Mouse (Mus musculus) heart, embryonic 16.5 days (tissue): ENCODE measurements around the gene Mrs2. TPM values are rescaled to one million over a fixed set of nuclear protein-coding genes. Genes with fewer than 3 reads are reported as not detected.

Experiments used
- ATAC-seq: fragments of 200-750 bp; cut with Nextera tagmentation; replicated peaks from 2 replicates; pipeline ENCODE4 v1.8.0; 2017; ENCODE audit warnings: moderate number of reproducible peaks; ENCODE audit not compliant: insufficient read depth, low FRiP score; ENCODE audit errors: extremely low read depth
- H3K27ac ChIP-seq: fragments of 300-500 bp; sonication (generic); 2 replicates; pipeline ENCODE4 v1.5.1; 2014; ENCODE audit warnings: mild to moderate bottlenecking, low read length, control low read depth, moderate library complexity
- H3K27me3 ChIP-seq: fragments of 300-500 bp; sonication (generic); 2 replicates; pipeline ENCODE4 v1.6.1; 2014; ENCODE audit warnings: low read length, mixed read lengths; ENCODE audit not compliant: control insufficient read depth, insufficient read depth
- H3K36me3 ChIP-seq: fragments of 300-500 bp; sonication (generic); 2 replicates; pipeline ENCODE4 v1.6.1; 2014; ENCODE audit not compliant: control insufficient read depth, insufficient read depth
- H3K4me1 ChIP-seq: fragments of 300-500 bp; sonication (generic); 2 replicates; pipeline ENCODE4 v1.6.1; 2014; ENCODE audit warnings: low read length, mixed read lengths; ENCODE audit not compliant: control insufficient read depth, insufficient read depth
- H3K4me2 ChIP-seq: fragments of 300-500 bp; sonication (generic); 2 replicates; pipeline ENCODE4 v1.6.1; 2014; ENCODE audit warnings: low read depth, mild to moderate bottlenecking, control low read depth, low read length
- H3K4me3 ChIP-seq: fragments of 300-500 bp; sonication (generic); 2 replicates; pipeline ENCODE4 v1.5.1; 2014; ENCODE audit warnings: mild to moderate bottlenecking, control low read depth, low read length
- H3K9ac ChIP-seq: fragments of 300-500 bp; sonication (generic); 2 replicates; pipeline ENCODE4 v1.6.1; 2014; ENCODE audit warnings: low read length, control low read depth
- H3K9me3 ChIP-seq: fragments of 300-500 bp; sonication (generic); replicated peaks from 2 replicates; pipeline ENCODE4 v1.6.1; 2016; ENCODE audit warnings: low read length; ENCODE audit not compliant: control insufficient read depth
- WGBS: fragments of 180-500 bp; shearing (Covaris S2); extraction: QIAGEN DNeasy Blood & Tissue Kit; methylation state at CpG from one replicate; pipeline ENCODE4 v1.1.7; 2014; 5-methylcytosine and 5-hydroxymethylcytosine counted together
- polyA plus RNA-seq: library from polyadenylated mRNA; unstranded; fragments of >200 nt; fragmentation: Nextera tagmentation; extraction: Ambion mirVana; gene quantifications from 2 replicates; pipeline ENCODE4 v1.2.1, GENCODE M21; 2015

Mrs2 gene
- polyA plus RNA-seq, 1 experiment from 2014 or later: 15.8 TPM

- Histone ChIP-seq H3K4me3 (no peak overlapping the region), H3K9me3 (no peaks in the 10 kb centered on the region), H3K36me3 (no peaks in the 10 kb centered on the region), H3K4me2 (no peak overlapping the region), H3K9ac (no peak overlapping the region), H3K27ac (no peak overlapping the region), H3K27me3 (no peaks in the 10 kb centered on the region; the same call in 1 of the 2 replicates), H3K4me1 (no peaks in the 10 kb centered on the region)
- no peak for ATAC-seq
- 35% methylated on average over 4 of the region's 4 CpGs for WGBS
These were observed 74.6 kb downstream of the Mrs2 start for GRCm38 (mm10) chr13:24945567-24945966.

- H3K27me3 ChIP-seq: no peaks in the 10 kb centered on the region; the same call in 1 of the 2 replicates
- 53% methylated on average over 8 of the region's 8 CpGs for WGBS
These were observed 76.9 kb downstream of the Mrs2 start for GRCm38 (mm10) chr13:24943303-24943702.

GRCm38 (mm10) chr13:24942512-24943282, 77.5 kb downstream of the Mrs2 start, which contains the start of gene Gpld1:
TSS of gene Gpld1 (plus strand) at chr13:24943152.
- no peaks in the 10 kb centered on the region for H3K9me3 ChIP-seq
- ATAC-seq: no peak
- no peaks in the 10 kb centered on the region; the same call in 1 of the 2 replicates for H3K27me3 ChIP-seq
- no peak within 1 kb of the TSS for H3K4me3 ChIP-seq
- H3K4me1 ChIP-seq: peaks cover 10% of the 10 kb centered on the region
- H3K9ac ChIP-seq: no peak within 1 kb of the TSS
- 61% methylated on average over 17 of the region's 17 CpGs for WGBS
- no peak within 1 kb of the TSS for H3K4me2 ChIP-seq
- H3K36me3 ChIP-seq: no peaks in the 10 kb centered on the region
- H3K27ac ChIP-seq: no peak within 1 kb of the TSS

More at GRCm38 (mm10) chr13:24943303-24943702, 76.9 kb downstream of the Mrs2 start:
- Histone ChIP-seq H3K9me3 (no peaks in the 10 kb centered on the region), H3K4me3 (no peak overlapping the region), H3K4me2 (no peak overlapping the region), H3K4me1 (peaks cover 4% of the 10 kb centered on the region), H3K36me3 (no peaks in the 10 kb centered on the region), H3K9ac (no peak overlapping the region), H3K27ac (no peak overlapping the region)
- ATAC-seq: no peak

GRCm38 (mm10) chr13:24939472-24939871, 80.7 kb downstream of the Mrs2 start:
- H3K27ac ChIP-seq: no peak overlapping the region
- H3K9me3 ChIP-seq: no peaks in the 10 kb centered on the region
- H3K36me3 ChIP-seq: no peaks in the 10 kb centered on the region
- no peak overlapping the region for H3K4me3 ChIP-seq
- WGBS: 80% methylated on average over 9 of the region's 9 CpGs
- H3K9ac ChIP-seq: no peak overlapping the region
- no peak overlapping the region for H3K4me2 ChIP-seq
- H3K27me3 ChIP-seq: no peaks in the 10 kb centered on the region; the same call in 1 of the 2 replicates
- ATAC-seq: no peak
- peaks cover 12% of the 10 kb centered on the region for H3K4me1 ChIP-seq

- no peaks in the 10 kb centered on the region for H3K36me3 ChIP-seq
- no peak overlapping the region for H3K9ac ChIP-seq
- H3K9me3 ChIP-seq: no peaks in the 10 kb centered on the region
- WGBS: 16% methylated on average over 9 of the region's 9 CpGs
- H3K4me2 ChIP-seq: peak overlapping the region; percentile 18; the same call in 1 of the 2 replicates
- no peak overlapping the region for H3K4me3 ChIP-seq
- H3K27ac ChIP-seq: no peak overlapping the region
- H3K27me3 ChIP-seq: no peaks in the 10 kb centered on the region; the same call in 1 of the 2 replicates
- peaks cover 12% of the 10 kb centered on the region for H3K4me1 ChIP-seq
- no peak for ATAC-seq
These were observed 81.5 kb downstream of the Mrs2 start for GRCm38 (mm10) chr13:24938683-24939082.

GRCm38 (mm10) chr13:24937839-24938166, 82.4 kb downstream of the Mrs2 start:
- H3K36me3 ChIP-seq: no peaks in the 10 kb centered on the region
- H3K9me3 ChIP-seq: no peaks in the 10 kb centered on the region
- peak overlapping the region; percentile 82; the same call in 1 of the 2 replicates for H3K27ac ChIP-seq
- peak; percentile 5; the same call in 1 of the 2 replicates for ATAC-seq
- WGBS: 13% methylated on average over 12 of the region's 12 CpGs
- peak overlapping the region; percentile 62 for H3K4me2 ChIP-seq
- H3K27me3 ChIP-seq: no peaks in the 10 kb centered on the region; the same call in 1 of the 2 replicates
- peaks cover 12% of the 10 kb centered on the region for H3K4me1 ChIP-seq
- H3K9ac ChIP-seq: peak overlapping the region; percentile 97
- peak overlapping the region; percentile 72 for H3K4me3 ChIP-seq

Other genes starting within 250 kb of the Mrs2 start
- 12.6 and 13.5 TPM in 2 replicates for gene BC005537, start 218.7 kb downstream of the Mrs2 start, polyA plus RNA-seq
- 326 and 343 TPM in 2 replicates for gene Acot13, start 188.8 kb downstream of the Mrs2 start, polyA plus RNA-seq
- 31.4 and 33.7 TPM in 2 replicates for gene Tdp2, start 188.7 kb downstream of the Mrs2 start, polyA plus RNA-seq
- 0.10 TPM in 1 of 2 replicates, not detected in the other for gene D130043K22Rik, start 175.2 kb downstream of the Mrs2 start, polyA plus RNA-seq
- 13.4 and 14.0 TPM in 2 replicates for gene Aldh5a1, start 82.7 kb downstream of the Mrs2 start, polyA plus RNA-seq
- gene Gpld1, start 77.2 kb downstream of the Mrs2 start, polyA plus RNA-seq: 0.25 and 0.55 TPM in 2 replicates
- 1.0 TPM in 2 replicates for gene Dcdc2a, start 35.6 kb upstream of the Mrs2 start, polyA plus RNA-seq